Mouse (Mus musculus) bone marrow macrophage, adult 2 months (primary cell): ENCODE results near the gene Rbpj.

Experiments used
- CTCF ChIP-seq: IDR thresholded peaks from 2 replicates; pipeline ENCODE4 v1.5.1; 2012; ENCODE audit warnings: low read depth, mild to moderate bottlenecking, low read length, moderate library complexity
- POLR2A ChIP-seq: IDR thresholded peaks from 2 replicates; pipeline ENCODE4 v1.6.1; 2012; ENCODE audit warnings: mild to moderate bottlenecking, low read depth, low read length, borderline replicate concordance

GRCm38 (mm10) chr5:53451829-53452228, 14.1 kb upstream of the Rbpj start:
- no peak for TF ChIP-seq CTCF
- no peak for TF ChIP-seq POLR2A
